Mouse (Mus musculus) liver, adult (tissue): ENCODE measurements around the gene 4931409K22Rik.
A peak's percentile ranks its signal among the peaks of the same experiment; 100 is the strongest.

Experiments used
- GATA4 ChIP-seq: IDR thresholded peaks from 2 replicates; pipeline ENCODE4 v1.6.1; 2014; ENCODE audit warnings: mild to moderate bottlenecking, low read length; ENCODE audit not compliant: insufficient replicate concordance

The 4931409K22Rik gene

GRCm38 (mm10) chr5:24597221-24597728 is 40.7 kb upstream of the 4931409K22Rik start:
- no peak for TF ChIP-seq GATA4

- no peak for TF ChIP-seq GATA4
Measured at GRCm38 (mm10) chr5:24596519-24597171, 40.0 kb upstream of the 4931409K22Rik start.

DNA sequence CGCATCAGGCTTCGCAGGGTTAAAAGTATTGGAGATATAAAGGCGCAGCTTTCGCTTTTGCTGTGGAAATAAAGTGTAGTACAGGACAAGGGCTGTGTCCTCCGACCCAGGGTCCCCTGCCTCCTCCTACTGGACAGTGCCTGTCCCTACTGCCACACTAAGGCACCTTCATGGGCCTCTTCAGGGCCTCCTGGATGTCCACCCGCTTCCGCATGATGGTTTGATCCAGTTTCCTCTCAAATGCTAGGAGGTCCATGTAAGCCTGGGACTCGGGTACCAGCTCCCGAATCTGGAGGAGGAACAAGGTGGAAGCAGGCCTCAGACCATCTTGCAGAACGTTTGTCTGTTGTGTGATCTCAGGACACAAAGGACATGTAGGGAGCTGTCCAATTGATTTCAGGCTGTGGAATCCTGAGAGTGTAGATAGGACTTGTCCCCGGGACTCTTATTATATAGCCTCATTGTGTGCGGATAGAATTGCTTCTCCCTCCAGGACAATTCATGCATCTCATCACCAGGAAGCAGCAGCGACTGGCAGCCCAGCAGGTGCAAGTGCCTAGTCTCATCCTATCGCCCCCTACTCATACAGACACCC is 39.3 kb upstream of the 4931409K22Rik start:
- TF ChIP-seq GATA4, result no peak

DNA sequence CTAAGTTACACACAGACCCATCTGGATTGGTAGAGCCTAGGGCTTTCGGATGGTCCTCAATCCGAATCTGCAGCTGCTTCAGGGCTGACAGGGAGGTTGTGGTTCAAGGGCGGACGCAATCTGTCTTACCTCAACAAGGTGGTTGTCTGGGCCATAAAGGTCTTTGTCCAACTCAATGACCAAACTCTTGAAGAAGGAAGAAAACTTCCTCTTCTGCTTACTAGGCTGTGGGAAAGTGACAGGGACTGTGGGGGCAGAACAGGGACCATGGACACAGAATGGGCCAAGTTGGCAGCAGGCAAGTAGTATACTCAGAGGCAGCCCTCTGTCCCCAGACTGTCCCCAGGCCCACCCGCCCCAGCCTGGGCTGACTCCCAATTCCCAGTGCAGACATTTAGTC is 38.7 kb upstream of the 4931409K22Rik start:
- no peak for TF ChIP-seq GATA4

- no peak for TF ChIP-seq GATA4
Measured at GRCm38 (mm10) chr5:24594346-24594745, 37.7 kb upstream of the 4931409K22Rik start.

DNA sequence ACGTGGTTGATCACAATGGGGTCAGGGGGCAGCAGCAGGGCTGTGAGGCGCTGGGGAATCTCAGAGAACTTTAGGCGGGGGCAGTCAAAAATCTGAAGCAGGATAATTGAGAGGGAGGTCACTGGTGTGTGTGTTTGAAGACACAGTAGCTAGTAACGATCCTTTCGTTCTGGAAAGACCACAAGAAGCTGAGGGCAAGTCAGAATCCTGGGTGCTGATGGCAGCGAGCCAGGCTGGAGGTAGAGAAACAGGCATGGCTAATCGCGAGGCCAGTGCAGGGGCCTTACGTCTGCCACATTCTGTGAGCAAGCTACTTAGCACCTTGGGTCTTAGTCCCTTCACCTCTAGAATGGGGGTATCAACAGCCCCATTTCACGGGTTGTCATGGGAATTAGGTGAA is 37.3 kb upstream of the 4931409K22Rik start:
- no peak for TF ChIP-seq GATA4

DNA sequence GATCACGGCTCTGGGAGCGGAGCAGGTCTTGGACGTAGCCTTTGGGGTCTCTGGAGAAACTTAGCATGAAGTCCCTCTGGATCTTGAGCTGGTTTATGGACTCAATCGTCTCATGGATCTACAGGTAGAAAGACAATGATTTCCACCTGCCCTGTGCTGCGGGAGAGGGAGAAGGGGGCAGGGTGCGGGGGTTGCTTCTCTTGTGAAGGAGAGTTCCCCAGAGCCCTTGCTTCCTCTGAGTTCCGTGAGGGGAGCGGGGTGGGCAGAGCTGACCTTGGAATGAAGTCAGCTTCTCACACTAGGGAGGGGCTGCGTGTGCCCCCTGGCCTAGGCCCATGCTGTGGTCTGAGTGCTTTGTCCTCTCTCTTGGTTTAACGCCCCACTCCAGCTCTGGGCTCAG is 36.6 kb upstream of the 4931409K22Rik start:
- TF ChIP-seq GATA4, result no peak

DNA sequence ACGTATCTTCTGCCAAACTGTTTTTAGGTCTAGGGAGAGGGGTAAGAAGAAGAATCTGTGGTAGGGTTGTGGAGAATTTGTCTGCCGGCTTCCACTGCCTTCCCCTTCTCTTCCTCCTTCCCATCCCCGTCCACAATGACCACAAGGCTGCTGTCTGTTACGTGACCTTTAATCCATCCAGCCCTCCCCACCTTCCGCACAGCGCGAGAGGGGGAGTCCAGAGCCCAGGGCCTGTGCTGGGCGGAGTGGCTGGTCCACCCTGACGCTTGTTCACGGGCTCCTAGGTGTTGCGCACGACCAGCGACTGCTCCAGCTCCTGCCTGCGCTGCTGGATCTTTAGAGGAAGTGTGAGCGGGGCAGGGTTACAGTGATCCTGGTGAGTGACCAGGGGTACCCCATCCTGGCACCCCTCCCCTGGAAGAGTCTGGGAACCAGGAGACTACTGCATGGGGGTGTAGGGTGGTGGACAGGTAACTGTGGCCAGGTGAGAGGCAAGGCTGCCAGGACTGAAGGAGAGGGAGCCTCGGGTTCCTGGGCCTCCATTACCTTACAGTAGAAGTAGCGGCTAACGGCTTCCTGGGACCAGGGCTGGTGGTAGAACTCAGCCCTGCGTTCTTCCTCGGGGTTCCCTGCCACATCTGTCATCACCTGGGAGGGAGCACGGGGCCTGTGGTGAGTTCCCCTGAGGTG is 36.0 kb upstream of the 4931409K22Rik start:
- TF ChIP-seq GATA4, result no peak

- TF ChIP-seq GATA4, result no peak
Measured at GRCm38 (mm10) chr5:24591796-24592470, 35.3 kb upstream of the 4931409K22Rik start.

DNA sequence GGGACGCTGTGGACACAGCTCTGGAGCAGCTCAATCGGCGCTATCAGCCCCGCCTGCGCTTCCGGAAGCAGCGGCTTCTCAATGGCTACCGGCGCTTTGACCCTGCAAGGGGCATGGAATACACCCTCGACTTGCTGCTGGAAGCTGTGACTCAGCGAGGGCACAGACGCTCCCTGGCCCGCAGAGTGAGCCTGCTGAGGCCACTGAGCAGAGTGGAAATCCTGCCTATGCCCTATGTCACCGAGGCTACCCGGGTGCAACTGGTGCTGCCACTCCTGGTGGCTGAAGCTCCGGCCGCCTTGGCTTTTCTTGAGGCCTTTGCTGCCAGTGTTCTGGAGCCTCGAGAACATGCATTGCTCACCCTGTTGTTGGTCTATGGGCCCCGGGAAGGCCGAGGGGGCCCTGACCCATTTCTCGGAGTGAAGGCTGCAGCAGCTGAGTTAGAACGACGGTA is 34.7 kb upstream of the 4931409K22Rik start:
- peak; percentile 36; the same call in 1 of the 2 replicates for TF ChIP-seq GATA4

GRCm38 (mm10) chr5:24589511-24590500 is 33.2 kb upstream of the 4931409K22Rik start:
- TF ChIP-seq GATA4, result no peak

GRCm38 (mm10) chr5:24587200-24587577 is 30.6 kb upstream of the 4931409K22Rik start:
- no peak for TF ChIP-seq GATA4

DNA sequence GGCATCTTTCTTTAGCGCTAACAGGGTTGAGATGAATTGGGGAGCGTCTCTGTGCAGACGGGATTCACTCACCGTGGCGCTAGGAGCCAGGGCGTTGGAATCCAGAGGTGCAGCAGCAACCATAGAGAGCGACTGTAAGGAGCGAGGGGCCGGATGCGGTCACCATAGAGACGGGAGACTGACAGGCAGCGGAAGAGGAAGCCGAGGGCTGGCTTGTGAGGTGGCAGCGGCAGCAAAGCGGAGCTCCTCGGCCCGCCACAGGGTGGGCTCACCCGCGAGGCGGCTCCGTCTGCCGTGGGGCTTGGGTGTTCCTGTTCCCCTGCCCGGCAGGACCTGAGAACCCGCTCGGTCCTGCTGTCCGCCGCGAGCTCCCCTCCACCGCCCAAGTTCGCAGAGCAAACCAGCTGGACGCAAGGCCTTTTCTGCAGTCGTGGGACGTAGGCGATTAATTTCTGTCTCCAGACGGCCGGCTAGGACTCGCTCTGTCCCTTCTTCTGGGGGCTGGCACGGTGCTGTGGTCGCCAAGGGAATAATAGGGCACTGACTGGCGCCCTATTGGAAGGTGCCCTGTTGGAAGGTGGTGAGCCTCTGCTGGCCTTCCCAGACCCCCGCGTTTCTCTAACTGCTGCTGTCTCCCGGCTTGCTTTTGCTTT is 30.1 kb upstream of the 4931409K22Rik start, which contains the start of gene Chpf2:
TSS of gene Chpf2 (plus strand) at position 195 of the 653 bp plus-strand sequence.
- TF ChIP-seq GATA4, result no peak

GRCm38 (mm10) chr5:24586106-24586505 is 29.5 kb upstream of the 4931409K22Rik start:
- TF ChIP-seq GATA4, result no peak
